Mouse (Mus musculus) embryonic facial prominence, embryonic 12.5 days (tissue): ENCODE data around the gene Gucy2c. TPM values are rescaled to one million over a fixed set of nuclear protein-coding genes. Genes with fewer than 3 reads are reported as not detected.

Experiments
- ATAC-seq: fragments of 200-750 bp; cut with Nextera tagmentation; 2 replicates; pipeline ENCODE4 v1.8.0; 2017; ENCODE audit not compliant: insufficient number of reproducible peaks, insufficient read depth, low FRiP score, low TSS enrichment
- H3K27ac ChIP-seq: fragments of 300-500 bp; sonication (generic); 2 replicates; pipeline ENCODE4 v1.5.1; 2016; ENCODE audit warnings: mild to moderate bottlenecking
- H3K27me3 ChIP-seq: fragments of 300-500 bp; sonication (generic); 2 replicates; pipeline ENCODE4 v1.6.1; 2016; ENCODE audit warnings: mild to moderate bottlenecking, moderate library complexity
- H3K36me3 ChIP-seq: fragments of 300-500 bp; sonication (generic); 2 replicates; pipeline ENCODE4 v1.6.1; 2016; ENCODE audit warnings: mild to moderate bottlenecking
- H3K4me1 ChIP-seq: fragments of 300-500 bp; sonication (generic); 2 replicates; pipeline ENCODE4 v1.6.1; 2016
- H3K4me2 ChIP-seq: fragments of 300-500 bp; sonication (generic); replicated peaks from 2 replicates; pipeline ENCODE4 v1.6.1; 2016; ENCODE audit warnings: mild to moderate bottlenecking, moderate library complexity
- H3K4me3 ChIP-seq: fragments of 300-500 bp; sonication (generic); 2 replicates; pipeline ENCODE4 v1.5.1; 2016; ENCODE audit warnings: mild to moderate bottlenecking
- H3K9ac ChIP-seq: fragments of 300-500 bp; sonication (generic); 2 replicates; pipeline ENCODE4 v1.6.1; 2016; ENCODE audit warnings: mild to moderate bottlenecking, moderate library complexity
- H3K9me3 ChIP-seq: fragments of 300-500 bp; sonication (generic); 2 replicates; pipeline ENCODE4 v1.6.1; 2016; ENCODE audit warnings: mild to moderate bottlenecking, moderate library complexity
- WGBS: fragments of 180-500 bp; shearing (Covaris S2); methylation state at CpG from one replicate; pipeline ENCODE4 v1.1.7; 2016; 5-methylcytosine and 5-hydroxymethylcytosine counted together
- polyA plus RNA-seq: library from polyadenylated mRNA; unstranded; fragments of >200 nt; fragmentation: Nextera tagmentation; extraction: Ambion mirVana; gene quantifications from 2 replicates; pipeline ENCODE4 v1.2.1, GENCODE M21; 2016

The Gucy2c gene
- polyA plus RNA-seq: 0.14 and 0.22 TPM in 2 replicates

GRCm38 (mm10) chr6:136781377-136781986 lies at the start of gene Gucy2c:
Gene Gucy2c, minus strand, starts transcription at chr6:136781765.
- no peaks in the 10 kb centered on the region for H3K9me3 ChIP-seq
- no peak within 1 kb of the TSS for H3K9ac ChIP-seq
- WGBS: 79% methylated on average over 20 of the region's 20 CpGs
- H3K27ac ChIP-seq: no peak within 1 kb of the TSS
- H3K4me1 ChIP-seq: no peaks in the 10 kb centered on the region
- H3K27me3 ChIP-seq: no peaks in the 10 kb centered on the region
- no peak within 1 kb of the TSS for H3K4me2 ChIP-seq
- no peak within 1 kb of the TSS for H3K4me3 ChIP-seq
- ATAC-seq: no peak
- H3K36me3 ChIP-seq: no peaks in the 10 kb centered on the region

DNA sequence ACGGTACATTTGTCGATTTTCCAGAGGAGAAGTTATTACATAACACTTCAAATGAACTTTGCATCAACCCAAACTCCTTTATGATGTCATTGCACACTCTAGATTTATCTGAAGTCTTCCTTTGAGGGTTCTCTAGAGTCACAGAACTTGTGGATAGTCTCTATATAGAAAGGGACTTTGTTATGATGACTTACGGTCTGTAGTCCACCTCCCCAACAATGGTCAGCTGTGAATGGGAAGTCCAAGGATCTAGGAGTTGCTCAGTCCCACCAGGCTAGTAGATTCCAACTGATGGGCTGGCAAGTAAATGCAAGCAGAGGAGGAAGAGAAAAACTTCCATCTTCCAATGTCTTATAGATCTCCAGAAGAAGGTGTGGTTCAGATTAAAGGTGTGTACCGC lies 47.1 kb upstream of the Gucy2c start:
- no peaks in the 10 kb centered on the region for H3K9me3 ChIP-seq
- ATAC-seq: no peak
- peak overlapping the region; percentile 38 for H3K9ac ChIP-seq
- peak overlapping the region; percentile 51 for H3K4me2 ChIP-seq
- H3K27me3 ChIP-seq: no peaks in the 10 kb centered on the region
- H3K27ac ChIP-seq: peak overlapping the region; percentile 79
- H3K4me3 ChIP-seq: peak overlapping the region; percentile 87
- peaks cover 15% of the 10 kb centered on the region for H3K36me3 ChIP-seq
- WGBS: 34% methylated on average over 4 of the region's 4 CpGs
- H3K4me1 ChIP-seq: peaks cover 7% of the 10 kb centered on the region; the same call in 1 of the 2 replicates

- peak within 1 kb of the TSS; percentile 79 for H3K27ac ChIP-seq
- peaks cover 7% of the 10 kb centered on the region; the same call in 1 of the 2 replicates for H3K4me1 ChIP-seq
- peak; percentile 100 for ATAC-seq
- no peaks in the 10 kb centered on the region for H3K27me3 ChIP-seq
- H3K9me3 ChIP-seq: no peaks in the 10 kb centered on the region
- peak within 1 kb of the TSS; percentile 96 for H3K9ac ChIP-seq
- H3K4me3 ChIP-seq: peak within 1 kb of the TSS; percentile 87
- peak within 1 kb of the TSS; percentile 65 for H3K4me2 ChIP-seq
- WGBS: under 1% methylated on average over 45 of the region's 45 CpGs
- H3K36me3 ChIP-seq: peaks cover 16% of the 10 kb centered on the region
Observed at GRCm38 (mm10) chr6:136827881-136828561, 46.5 kb upstream of the Gucy2c start, which contains the start of gene Wbp11. Gene Wbp11, minus strand, starts transcription at chr6:136828233.

GRCm38 (mm10) chr6:136827516-136827880 lies 45.9 kb upstream of the Gucy2c start, which contains the start of gene BC049715:
Gene BC049715, plus strand, starts transcription at chr6:136827626.
- Histone ChIP-seq H3K36me3 (peaks cover 22% of the 10 kb centered on the region), H3K4me2 (peak within 1 kb of the TSS; percentile 65), H3K27ac (peak within 1 kb of the TSS; percentile 79), H3K9me3 (no peaks in the 10 kb centered on the region), H3K9ac (peak within 1 kb of the TSS; percentile 96), H3K4me3 (peak within 1 kb of the TSS; percentile 87), H3K27me3 (no peaks in the 10 kb centered on the region), H3K4me1 (peaks cover 7% of the 10 kb centered on the region; the same call in 1 of the 2 replicates)
- WGBS: under 1% methylated on average over 34 of the region's 34 CpGs
- no peak for ATAC-seq

GRCm38 (mm10) chr6:136827116-136827515 lies 45.6 kb upstream of the Gucy2c start:
- Histone ChIP-seq H3K4me2 (peak overlapping the region; percentile 65), H3K27ac (no peak overlapping the region), H3K9me3 (no peaks in the 10 kb centered on the region), H3K4me1 (peaks cover 7% of the 10 kb centered on the region; the same call in 1 of the 2 replicates), H3K9ac (peak overlapping the region; percentile 96), H3K4me3 (peak overlapping the region; percentile 87), H3K27me3 (no peaks in the 10 kb centered on the region), H3K36me3 (peaks cover 25% of the 10 kb centered on the region)
- WGBS: 17% methylated on average over 7 of the region's 7 CpGs
- no peak for ATAC-seq

- no peak overlapping the region for H3K9ac ChIP-seq
- no peak overlapping the region for H3K4me3 ChIP-seq
- H3K27ac ChIP-seq: no peak overlapping the region
- no peak for ATAC-seq
- H3K4me2 ChIP-seq: no peak overlapping the region
- peaks cover 47% of the 10 kb centered on the region for H3K36me3 ChIP-seq
- no peaks in the 10 kb centered on the region for H3K27me3 ChIP-seq
- WGBS: 93% methylated on average over 8 of the region's 8 CpGs
- peaks cover 7% of the 10 kb centered on the region; the same call in 1 of the 2 replicates for H3K4me1 ChIP-seq
- no peaks in the 10 kb centered on the region for H3K9me3 ChIP-seq
Observed at GRCm38 (mm10) chr6:136824987-136825386, 43.4 kb upstream of the Gucy2c start.

- Histone ChIP-seq H3K4me1 (no peaks in the 10 kb centered on the region), H3K4me3 (no peak overlapping the region), H3K27ac (no peak overlapping the region), H3K27me3 (no peaks in the 10 kb centered on the region), H3K9me3 (no peaks in the 10 kb centered on the region), H3K4me2 (no peak overlapping the region), H3K9ac (no peak overlapping the region), H3K36me3 (peaks cover 80% of the 10 kb centered on the region)
- WGBS: 90% methylated on average over 18 of the region's 18 CpGs
- no peak for ATAC-seq
Observed at GRCm38 (mm10) chr6:136821086-136821485, 39.5 kb upstream of the Gucy2c start.

- Histone ChIP-seq H3K27me3 (no peaks in the 10 kb centered on the region), H3K27ac (no peak overlapping the region), H3K4me1 (no peaks in the 10 kb centered on the region), H3K9me3 (no peaks in the 10 kb centered on the region), H3K36me3 (peaks cover 86% of the 10 kb centered on the region), H3K4me3 (no peak overlapping the region), H3K9ac (no peak overlapping the region), H3K4me2 (no peak overlapping the region)
- WGBS: 95% methylated on average over 21 of the region's 21 CpGs
- 0 out of 2 replicates have a peak, but pooled peaks have one; percentile 37 for ATAC-seq
Observed at GRCm38 (mm10) chr6:136820381-136820780, 38.8 kb upstream of the Gucy2c start.

GRCm38 (mm10) chr6:136817549-136817948 lies 36.0 kb upstream of the Gucy2c start:
- Histone ChIP-seq H3K27me3 (no peaks in the 10 kb centered on the region), H3K4me1 (no peaks in the 10 kb centered on the region), H3K36me3 (peaks cover 90% of the 10 kb centered on the region), H3K4me2 (no peak overlapping the region), H3K9me3 (no peaks in the 10 kb centered on the region), H3K4me3 (no peak overlapping the region), H3K27ac (no peak overlapping the region), H3K9ac (no peak overlapping the region)
- 93% methylated on average over 3 of the region's 3 CpGs for WGBS
- ATAC-seq: no peak

DNA sequence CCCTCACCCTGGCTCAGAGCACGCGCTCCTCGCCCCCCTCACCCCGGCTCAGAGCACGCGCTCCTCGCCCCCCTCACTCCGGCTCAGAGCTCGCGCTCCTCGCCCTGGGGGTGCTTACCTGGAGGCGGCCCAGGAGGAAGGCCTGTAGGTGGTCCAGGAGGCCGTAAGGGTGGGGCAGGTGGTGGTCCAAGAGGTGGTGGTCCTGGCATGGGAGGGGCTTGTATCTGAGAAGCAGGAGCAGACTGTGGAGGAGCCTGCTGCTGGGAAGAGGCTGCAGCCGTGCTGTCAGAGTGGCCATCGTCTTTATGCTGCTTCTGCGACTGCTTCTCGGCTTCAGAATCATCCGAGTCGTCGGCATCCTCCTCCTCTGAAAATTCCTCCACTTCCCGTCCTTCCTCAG lies 35.3 kb upstream of the Gucy2c start:
- ATAC-seq: no peak
- Histone ChIP-seq H3K27ac (no peak overlapping the region), H3K9ac (no peak overlapping the region), H3K4me2 (no peak overlapping the region), H3K4me3 (no peak overlapping the region), H3K36me3 (peaks cover 90% of the 10 kb centered on the region), H3K4me1 (no peaks in the 10 kb centered on the region), H3K27me3 (no peaks in the 10 kb centered on the region), H3K9me3 (no peaks in the 10 kb centered on the region)
- 94% methylated on average over 21 of the region's 21 CpGs for WGBS

DNA sequence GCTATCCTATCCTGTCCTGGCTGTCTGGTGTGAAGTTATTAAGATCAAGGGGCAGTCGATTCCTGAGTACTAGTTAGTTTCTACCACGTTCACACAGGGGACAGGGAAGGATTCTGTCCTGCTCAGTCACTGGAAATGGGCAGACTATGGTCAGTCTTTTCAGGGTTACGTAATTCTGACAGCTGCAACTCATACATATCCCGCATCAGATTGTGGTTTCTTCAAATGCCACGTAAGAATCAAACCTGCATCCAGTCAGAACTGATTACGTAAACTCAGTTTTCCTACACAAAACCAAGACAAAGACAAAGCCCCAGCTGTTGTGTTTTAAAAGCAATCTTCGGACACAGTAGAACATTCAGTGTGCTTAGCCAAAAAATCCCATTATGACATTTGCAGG lies 33.8 kb upstream of the Gucy2c start:
- H3K27me3 ChIP-seq: no peaks in the 10 kb centered on the region
- peaks cover 81% of the 10 kb centered on the region for H3K36me3 ChIP-seq
- no peak overlapping the region for H3K4me2 ChIP-seq
- H3K4me1 ChIP-seq: no peaks in the 10 kb centered on the region
- no peak overlapping the region for H3K27ac ChIP-seq
- no peaks in the 10 kb centered on the region for H3K9me3 ChIP-seq
- no peak overlapping the region for H3K9ac ChIP-seq
- 93% methylated on average over 7 of the region's 7 CpGs for WGBS
- no peak for ATAC-seq
- no peak overlapping the region for H3K4me3 ChIP-seq

DNA sequence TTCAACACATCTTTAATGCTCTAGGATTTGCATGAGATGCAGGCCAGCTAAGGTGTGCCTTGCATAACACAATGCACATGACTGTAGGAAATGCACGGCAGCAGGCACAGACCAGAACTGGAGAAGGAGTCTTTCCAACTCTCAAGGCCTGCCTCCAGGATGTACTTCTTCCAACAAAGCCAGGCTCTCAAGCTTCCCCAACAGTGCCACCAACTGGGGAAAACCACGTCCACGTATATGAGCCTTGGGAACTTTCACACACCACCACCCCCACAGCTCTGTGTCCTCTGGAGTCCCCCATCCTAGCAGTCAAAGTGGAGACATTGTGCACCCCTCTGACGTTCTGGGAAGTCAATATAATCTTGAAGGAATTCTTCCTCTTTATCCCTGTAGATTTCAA lies 31.6 kb upstream of the Gucy2c start:
- Histone ChIP-seq H3K27me3 (no peaks in the 10 kb centered on the region), H3K4me1 (peaks cover 13% of the 10 kb centered on the region; the same call in 1 of the 2 replicates), H3K9ac (no peak overlapping the region), H3K9me3 (no peaks in the 10 kb centered on the region), H3K4me2 (no peak overlapping the region), H3K27ac (no peak overlapping the region), H3K36me3 (peaks cover 63% of the 10 kb centered on the region), H3K4me3 (no peak overlapping the region)
- 49% methylated on average over 4 of the region's 4 CpGs for WGBS
- no peak for ATAC-seq
